ENCODE assay signal across 8 mouse cellular contexts in genomic region chr16:77015380-77016346, GRCm38 (mm10). TPM values are rescaled to one million over a fixed set of nuclear protein-coding genes. Genes with fewer than 3 reads are reported as not detected.
DNase-seq lines count a peak whose midpoint lies in the region; ATAC-seq and TF ChIP-seq lines count a peak whose summit lies in the region.

No protein-coding gene starts in this region.

- peak overlapping the region; percentile 89 for H3K4me3 ChIP-seq in heart, adult 2 months
- H3K4me3 ChIP-seq in hindbrain, embryonic 15.5 days = peak overlapping the region; percentile 72
- H3K4me3 ChIP-seq in midbrain, embryonic 11.5 days (ENCODE audit: low read depth, low read length) = peak overlapping the region; percentile 75

- WGBS in heart, adult 2 months = 11% methylated on average over 4 of the region's 4 CpGs
- WGBS in hindbrain, embryonic 15.5 days = 66% methylated on average over 4 of the region's 4 CpGs
- WGBS in midbrain, embryonic 11.5 days = 66% methylated on average over 4 of the region's 4 CpGs

- TF ChIP-seq EP300 in heart, adult 2 months (IDR thresholded peaks at IDR 0.05; ENCODE audit: insufficient read depth, low read depth, low read length) = no peak

- H3K4me1 ChIP-seq in heart, adult 2 months (ENCODE audit: control insufficient read depth, insufficient read depth, low read length) = peaks cover 20% of the 10 kb centered on the region
- peaks cover 30% of the 10 kb centered on the region for H3K4me1 ChIP-seq in hindbrain, embryonic 15.5 days (replicated peaks)
- peaks cover 15% of the 10 kb centered on the region for H3K4me1 ChIP-seq in midbrain, embryonic 11.5 days (ENCODE audit: control insufficient read depth, insufficient read depth, low read length)

- no peak for TF ChIP-seq CTCF in heart, adult 2 months (IDR thresholded peaks at IDR 0.05)

- no peaks in the 10 kb centered on the region for H3K9me3 ChIP-seq in hindbrain, embryonic 15.5 days
- no peaks in the 10 kb centered on the region for H3K9me3 ChIP-seq in midbrain, embryonic 11.5 days (ENCODE audit: control insufficient read depth, low read length)

- H3K79me2 ChIP-seq in heart, adult 2 months (replicated peaks; ENCODE audit: control insufficient read depth, insufficient read depth, low read length) = peaks cover 5% of the 10 kb centered on the region

- no peaks in the 10 kb centered on the region for H3K27me3 ChIP-seq in heart, adult 2 months (ENCODE audit: control insufficient read depth, insufficient read depth, low read length)
- no peaks in the 10 kb centered on the region for H3K27me3 ChIP-seq in hindbrain, embryonic 15.5 days
- H3K27me3 ChIP-seq in midbrain, embryonic 11.5 days (ENCODE audit: control insufficient read depth, insufficient read depth, low read length) = no peaks in the 10 kb centered on the region

- DNase-seq in heart, adult 2 months = no peak
- DNase-seq in heart, postnatal 4 days = no peak
- DNase-seq in adipocyte (ENCODE audit: low spot score) = peak; percentile 58
- DNase-seq in midbrain, embryonic 11.5 days (ENCODE audit: low spot score, missing footprints) = no peak
- DNase-seq in left cerebral cortex, postnatal 4 days = no peak
- no peak for DNase-seq in left cerebral cortex, postnatal 25 days (ENCODE audit: low spot score in 2 of 2)
- DNase-seq in thymus, postnatal 36 days = no peak

- peaks cover 23% of the 10 kb centered on the region for H3K36me3 ChIP-seq in heart, adult 2 months (ENCODE audit: control insufficient read depth, insufficient read depth, low read length)
- no peaks in the 10 kb centered on the region for H3K36me3 ChIP-seq in hindbrain, embryonic 15.5 days
- H3K36me3 ChIP-seq in midbrain, embryonic 11.5 days (ENCODE audit: control insufficient read depth, insufficient read depth, low read length) = no peaks in the 10 kb centered on the region

- H3K27ac ChIP-seq in heart, adult 2 months = peak overlapping the region; percentile 92
- no peak overlapping the region for H3K27ac ChIP-seq in hindbrain, embryonic 15.5 days (replicated peaks)
- H3K27ac ChIP-seq in midbrain, embryonic 11.5 days (ENCODE audit: low read depth, low read length) = no peak overlapping the region

- no peak for ATAC-seq in hindbrain, embryonic 15.5 days (ENCODE audit: low FRiP score, low read depth)
- no peak for ATAC-seq in midbrain, embryonic 11.5 days (ENCODE audit: low FRiP score)

- H3K4me2 ChIP-seq in hindbrain, embryonic 15.5 days = peak overlapping the region; percentile 66
- peak overlapping the region; percentile 65 for H3K4me2 ChIP-seq in midbrain, embryonic 11.5 days

- no peak for TF ChIP-seq POLR2A in heart, adult 2 months (IDR thresholded peaks at IDR 0.05; ENCODE audit: insufficient read depth, low read depth, low read length)

- intact Hi-C loops in heart, adult 2 months (cut with DNase I) = loop anchor here (2.0 kb wide), 1 partner anchor 15 kb away; no protein-coding TSS in a partner anchor
- intact Hi-C loops in left cerebral cortex, postnatal 4 days (cut with DNase I) = loop anchor here (10.0 kb wide), 1 partner anchor 111 kb away; no protein-coding TSS in a partner anchor
- intact Hi-C loops in left cerebral cortex, postnatal 25 days (cut with DNase I) = no loop called here

- H3K9ac ChIP-seq in heart, adult 2 months (ENCODE audit: low read depth, low read length) = no peak overlapping the region; the same call in 1 of the 2 replicates
- H3K9ac ChIP-seq in hindbrain, embryonic 15.5 days = no peak overlapping the region
- H3K9ac ChIP-seq in midbrain, embryonic 11.5 days (ENCODE audit: low read length) = no peak overlapping the region

RNA-seq across cellular contexts. Expression of gene Usp25, which starts 2.2 kb away (rescaled TPM):
- total RNA-seq in heart, adult 2 months (2021) = 10 to 100 TPM; 71.4 to 74.4 TPM
- 16.7 and 29.5 TPM in 2 replicates for polyA plus RNA-seq in heart, adult 2 months (2012; rRNA removed)
- total RNA-seq in heart, postnatal 4 days (2021) = 10 to 100 TPM; 76.5 to 78.1 TPM
- polyA plus RNA-seq in hindbrain, embryonic 15.5 days (2015; fragmentation: Nextera tagmentation; extraction: Ambion mirVana) = 10.8 and 11.9 TPM in 2 replicates
- 23.9 and 25.5 TPM in 2 replicates for polyA plus RNA-seq in midbrain, embryonic 11.5 days (2014; fragmentation: Nextera tagmentation; extraction: Ambion mirVana)
- 10 to 100 TPM; 20.3 to 23.5 TPM for total RNA-seq in left cerebral cortex, postnatal 4 days (2021)
- total RNA-seq in left cerebral cortex, postnatal 25 days (2021) = 10 to 100 TPM; 29.5 to 29.7 TPM
